Comparison of ENCODE assay signal across 16 mouse cellular contexts in genomic region chr11:96893203-96893842, GRCm38 (mm10). TPM values are rescaled to one million over a fixed set of nuclear protein-coding genes. Genes with fewer than 3 reads are reported as not detected.
DNase-seq lines count a peak whose midpoint lies in the region; ATAC-seq lines count a peak whose summit lies in the region.
"Had no signal": no experiment of that assay in that cellular context is flagged by ENCODE, and none has a peak within 500 bp of the region (broad histone marks: within the 10 kb centered on the region; RNA-seq: fewer than 3 reads in every experiment).

No protein-coding gene starts in this region.

- no peak overlapping the region for H3K4me3 ChIP-seq in kidney, embryonic 15.5 days (replicated peaks)
- H3K4me3 ChIP-seq in forebrain, embryonic 12.5 days (replicated peaks) = no peak overlapping the region
- H3K4me3 ChIP-seq in hindbrain, embryonic 13.5 days = no peak overlapping the region
- no peak overlapping the region for H3K4me3 ChIP-seq in midbrain, embryonic 15.5 days
- H3K4me3 ChIP-seq: limb, embryonic 15.5 days; megakaryocyte, embryonic 14.5 days; stomach, embryonic 15.5 days had no signal

- DNase-seq in kidney, postnatal 10 days = no peak
- DNase-seq in T-cell, adult 2 months (ENCODE audit: low spot score) = no peak
- DNase-seq in right cerebral cortex, postnatal 25 days = no peak
- DNase-seq: cerebellum, adult 9-11 months; heart, adult 18-20 months; kidney, postnatal 14 days; lung, embryonic 14.5 days had no signal

- no peak overlapping the region for H3K9ac ChIP-seq in kidney, embryonic 15.5 days
- peak overlapping the region; percentile 27; the same call in 1 of the 2 replicates for H3K9ac ChIP-seq in forebrain, embryonic 12.5 days
- peak overlapping the region; percentile 39; the same call in 1 of the 2 replicates for H3K9ac ChIP-seq in hindbrain, embryonic 13.5 days
- H3K9ac ChIP-seq in midbrain, embryonic 15.5 days = no peak overlapping the region; the same call in 1 of the 2 replicates
- H3K9ac ChIP-seq: limb, embryonic 15.5 days; lung, embryonic 14.5 days; stomach, embryonic 15.5 days had no signal

- no peaks in the 10 kb centered on the region for H3K27me3 ChIP-seq in kidney, embryonic 15.5 days
- H3K27me3 ChIP-seq in forebrain, embryonic 12.5 days = no peaks in the 10 kb centered on the region
- H3K27me3 ChIP-seq in hindbrain, embryonic 13.5 days = no peaks in the 10 kb centered on the region
- H3K27me3 ChIP-seq in midbrain, embryonic 15.5 days (replicated peaks) = no peaks in the 10 kb centered on the region
- H3K27me3 ChIP-seq: limb, embryonic 15.5 days; stomach, embryonic 15.5 days had no signal

- H3K4me1 ChIP-seq in kidney, embryonic 15.5 days = peaks cover 19% of the 10 kb centered on the region
- H3K4me1 ChIP-seq in forebrain, embryonic 12.5 days = peaks cover 45% of the 10 kb centered on the region
- peaks cover 47% of the 10 kb centered on the region for H3K4me1 ChIP-seq in hindbrain, embryonic 13.5 days (replicated peaks)
- peaks cover 15% of the 10 kb centered on the region for H3K4me1 ChIP-seq in midbrain, embryonic 15.5 days
- H3K4me1 ChIP-seq: limb, embryonic 15.5 days; stomach, embryonic 15.5 days had no signal

- WGBS in kidney, embryonic 15.5 days = 45% methylated on average over 11 of the region's 11 CpGs
- 45% methylated on average over 11 of the region's 11 CpGs for WGBS in forebrain, embryonic 12.5 days
- WGBS in hindbrain, embryonic 13.5 days = 29% methylated on average over 11 of the region's 11 CpGs
- WGBS in midbrain, embryonic 15.5 days = 35% methylated on average over 11 of the region's 11 CpGs

- peak; percentile 25; the same call in 1 of the 2 replicates for ATAC-seq in kidney, embryonic 15.5 days (replicated peaks; ENCODE audit: low FRiP score)
- ATAC-seq in forebrain, embryonic 12.5 days (ENCODE audit: low FRiP score) = peak; percentile 63
- peak; percentile 79 for ATAC-seq in hindbrain, embryonic 13.5 days (ENCODE audit: low FRiP score)
- ATAC-seq in midbrain, embryonic 15.5 days (replicated peaks) = 0 out of 2 replicates have a peak, but pooled peaks have one; percentile 42
- ATAC-seq in CD4-positive, CD25-positive, alpha-beta regulatory T cell, adult 4 months = no peak

- no peaks in the 10 kb centered on the region for H3K36me3 ChIP-seq in kidney, embryonic 15.5 days
- no peaks in the 10 kb centered on the region for H3K36me3 ChIP-seq in forebrain, embryonic 12.5 days (replicated peaks)
- H3K36me3 ChIP-seq in hindbrain, embryonic 13.5 days = no peaks in the 10 kb centered on the region
- no peaks in the 10 kb centered on the region for H3K36me3 ChIP-seq in midbrain, embryonic 15.5 days (replicated peaks)
- H3K36me3 ChIP-seq: limb, embryonic 15.5 days; stomach, embryonic 15.5 days had no signal

- H3K9me3 ChIP-seq in kidney, embryonic 15.5 days (replicated peaks) = no peaks in the 10 kb centered on the region
- no peaks in the 10 kb centered on the region for H3K9me3 ChIP-seq in forebrain, embryonic 12.5 days
- H3K9me3 ChIP-seq in hindbrain, embryonic 13.5 days = no peaks in the 10 kb centered on the region
- H3K9me3 ChIP-seq in midbrain, embryonic 15.5 days = no peaks in the 10 kb centered on the region
- H3K9me3 ChIP-seq: limb, embryonic 15.5 days; stomach, embryonic 15.5 days had no signal

- H3K27ac ChIP-seq in kidney, embryonic 15.5 days = no peak overlapping the region
- H3K27ac ChIP-seq in forebrain, embryonic 12.5 days = peak overlapping the region; percentile 85
- peak overlapping the region; percentile 84 for H3K27ac ChIP-seq in hindbrain, embryonic 13.5 days
- H3K27ac ChIP-seq in midbrain, embryonic 15.5 days = peak overlapping the region; percentile 36
- H3K27ac ChIP-seq: limb, embryonic 15.5 days; stomach, embryonic 15.5 days had no signal

- no peak overlapping the region for H3K4me2 ChIP-seq in kidney, embryonic 15.5 days
- no peak overlapping the region for H3K4me2 ChIP-seq in forebrain, embryonic 12.5 days
- no peak overlapping the region for H3K4me2 ChIP-seq in hindbrain, embryonic 13.5 days
- H3K4me2 ChIP-seq in midbrain, embryonic 15.5 days = no peak overlapping the region
- H3K4me2 ChIP-seq: limb, embryonic 15.5 days; lung, embryonic 14.5 days; stomach, embryonic 15.5 days had no signal

RNA-seq across cellular contexts. Expression of gene Cdk5rap3, which starts 23.0 kb away (rescaled TPM):
- 78.9 and 79.5 TPM in 2 replicates for polyA plus RNA-seq in kidney, embryonic 15.5 days (2015; fragmentation: Nextera tagmentation; extraction: Ambion mirVana)
- 102 and 106 TPM in 2 replicates for polyA plus RNA-seq in forebrain, embryonic 12.5 days (2016; fragmentation: Nextera tagmentation; extraction: Ambion mirVana)
- polyA plus RNA-seq in hindbrain, embryonic 13.5 days (2015; fragmentation: Nextera tagmentation; extraction: Ambion mirVana) = 92.9 and 100 TPM in 2 replicates
- polyA plus RNA-seq in midbrain, embryonic 15.5 days (2015; fragmentation: Nextera tagmentation; extraction: Ambion mirVana) = 88.2 and 91.7 TPM in 2 replicates
- 100 to 1,000 TPM in 1 of 2 experiments, 10 to 100 TPM in 1; 82.3 to 119 TPM for polyA plus RNA-seq in CD4-positive, CD25-positive, alpha-beta regulatory T cell, adult 4 months (2017; shearing (Covaris generic))

RNA-seq across cellular contexts. Expression of gene Prr15l, which starts 34.6 kb away (rescaled TPM):
- 37.6 and 38.7 TPM in 2 replicates for polyA plus RNA-seq in kidney, embryonic 15.5 days (2015; fragmentation: Nextera tagmentation; extraction: Ambion mirVana)
- polyA plus RNA-seq in forebrain, embryonic 12.5 days (2016; fragmentation: Nextera tagmentation; extraction: Ambion mirVana) = 0.58 and 0.60 TPM in 2 replicates
- polyA plus RNA-seq in hindbrain, embryonic 13.5 days (2015; fragmentation: Nextera tagmentation; extraction: Ambion mirVana) = 0.29 and 0.43 TPM in 2 replicates
- polyA plus RNA-seq in midbrain, embryonic 15.5 days (2015; fragmentation: Nextera tagmentation; extraction: Ambion mirVana) = 0.17 and 0.30 TPM in 2 replicates
- 1 to 10 TPM in 1 of 2 experiments, under 1 TPM in 1; 0.48 to 1.5 TPM for polyA plus RNA-seq in CD4-positive, CD25-positive, alpha-beta regulatory T cell, adult 4 months (2017; shearing (Covaris generic))
- polyA plus RNA-seq: frontal cortex, adult 2 months had no signal

RNA-seq across cellular contexts. Expression of gene Copz2, which starts 43.7 kb away (rescaled TPM):
- polyA plus RNA-seq in kidney, embryonic 15.5 days (2015; fragmentation: Nextera tagmentation; extraction: Ambion mirVana) = 117 and 121 TPM in 2 replicates
- polyA plus RNA-seq in forebrain, embryonic 12.5 days (2016; fragmentation: Nextera tagmentation; extraction: Ambion mirVana) = 22.9 and 27.8 TPM in 2 replicates
- 27.3 and 31.7 TPM in 2 replicates for polyA plus RNA-seq in hindbrain, embryonic 13.5 days (2015; fragmentation: Nextera tagmentation; extraction: Ambion mirVana)
- 19.9 and 20.5 TPM in 2 replicates for polyA plus RNA-seq in midbrain, embryonic 15.5 days (2015; fragmentation: Nextera tagmentation; extraction: Ambion mirVana)
- not detected for polyA plus RNA-seq in CD4-positive, CD25-positive, alpha-beta regulatory T cell, adult 4 months (2017; shearing (Covaris generic))

RNA-seq across cellular contexts. Expression of gene Pnpo, which starts 50.5 kb away (rescaled TPM):
- polyA plus RNA-seq in kidney, embryonic 15.5 days (2015; fragmentation: Nextera tagmentation; extraction: Ambion mirVana) = 34.3 and 42.6 TPM in 2 replicates
- polyA plus RNA-seq in forebrain, embryonic 12.5 days (2016; fragmentation: Nextera tagmentation; extraction: Ambion mirVana) = 17.2 and 17.4 TPM in 2 replicates
- polyA plus RNA-seq in hindbrain, embryonic 13.5 days (2015; fragmentation: Nextera tagmentation; extraction: Ambion mirVana) = 20.5 and 22.6 TPM in 2 replicates
- 28.7 and 29.7 TPM in 2 replicates for polyA plus RNA-seq in midbrain, embryonic 15.5 days (2015; fragmentation: Nextera tagmentation; extraction: Ambion mirVana)
- 10 to 100 TPM; 28.5 to 48.5 TPM for polyA plus RNA-seq in CD4-positive, CD25-positive, alpha-beta regulatory T cell, adult 4 months (2017; shearing (Covaris generic))

Comparison
In these comparisons a context has a peak if more than half of its experiments do, and no peak if none do; other contexts are left out.
1. H3K9ac ChIP-seq: peak in forebrain, embryonic 12.5 days (single experiment) and hindbrain, embryonic 13.5 days (single experiment); none in kidney, embryonic 15.5 days (single experiment) and midbrain, embryonic 15.5 days (single experiment).
2. RNA of gene Prr15l, which starts 34.6 kb away (polyA plus RNA-seq): 37.6 to 38.7 TPM in kidney, embryonic 15.5 days; 0.48 to 1.5 TPM in CD4-positive, CD25-positive, alpha-beta regulatory T cell, adult 4 months, 0.58 to 0.60 TPM in forebrain, embryonic 12.5 days, 0.17 to 0.30 TPM in midbrain, embryonic 15.5 days and 0.29 to 0.43 TPM in hindbrain, embryonic 13.5 days; every median in the first group is over 10 times any median in the second.
3. RNA of gene Copz2, which starts 43.7 kb away (polyA plus RNA-seq): 117 to 121 TPM in kidney, embryonic 15.5 days, 22.9 to 27.8 TPM in forebrain, embryonic 12.5 days, 27.3 to 31.7 TPM in hindbrain, embryonic 13.5 days and 19.9 to 20.5 TPM in midbrain, embryonic 15.5 days; not detected in CD4-positive, CD25-positive, alpha-beta regulatory T cell, adult 4 months; every median in the first group is over 10 times any median in the second.